Mouse (Mus musculus): ENCODE data around the gene Fdps. TPM values are rescaled to one million over a fixed set of nuclear protein-coding genes. Genes with fewer than 3 reads are reported as not detected.

Fdps gene
- 315 and 326 TPM in 2 replicates for polyA plus RNA-seq (2014; fragmentation: Nextera tagmentation; extraction: Ambion mirVana)

DNA sequence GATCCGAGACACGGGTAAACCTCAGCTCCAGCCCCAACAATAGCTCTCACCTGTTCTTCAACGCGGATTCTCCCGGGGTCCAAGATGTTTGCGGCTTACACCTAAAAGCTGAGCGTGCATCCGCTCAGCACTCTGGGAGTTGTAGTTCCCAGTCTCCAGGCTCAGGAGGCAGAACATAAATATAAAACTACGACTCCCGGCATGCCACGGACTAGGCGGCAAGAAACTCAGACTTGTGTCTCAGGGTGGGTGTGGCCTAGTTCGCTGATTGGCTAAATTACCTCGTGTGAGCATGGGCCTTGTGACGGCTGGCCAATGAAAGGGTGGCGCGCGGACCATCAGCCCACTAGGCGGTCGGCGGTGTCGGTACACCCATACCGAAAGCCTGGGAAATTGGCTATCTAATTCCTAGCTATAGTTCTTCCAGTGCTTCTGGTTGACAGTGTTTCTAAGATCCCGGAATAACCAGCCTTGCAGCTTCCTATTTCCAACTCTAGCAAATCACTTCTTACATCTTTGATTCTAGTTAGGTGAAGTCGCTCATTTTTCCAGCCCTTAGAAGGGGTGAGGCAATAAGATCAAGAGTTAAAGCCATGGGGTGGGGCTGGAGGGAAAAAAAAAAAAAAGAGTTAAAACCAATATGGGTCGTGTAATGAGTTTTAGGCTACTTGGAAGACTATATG, at the start of gene Fdps:
Gene Fdps, minus strand, starts transcription at position 148 of the 683 bp plus-strand sequence.
- peak within 1 kb of the TSS; percentile 85 for H3K4me3 ChIP-seq (ENCODE audit: low read depth, low read length)
- peak within 1 kb of the TSS; percentile 68 for H3K27ac ChIP-seq (replicated peaks; ENCODE audit: low read depth, low read length)
- H3K4me1 ChIP-seq (ENCODE audit: control insufficient read depth, insufficient read depth, low read length) = peaks cover 16% of the 10 kb centered on the region
- H3K4me2 ChIP-seq (ENCODE audit: low read depth, severe bottlenecking) = peak within 1 kb of the TSS; percentile 90
- DNase-seq (ENCODE audit: low spot score) (peak; percentile 93), ATAC-seq (ENCODE audit: insufficient number of reproducible peaks, low FRiP score, low TSS enrichment, low read depth) (peak; percentile 99)
- H3K9ac ChIP-seq (ENCODE audit: low read length) = peak within 1 kb of the TSS; percentile 76
- peaks cover 10% of the 10 kb centered on the region; the same call in 1 of the 2 replicates for H3K36me3 ChIP-seq (ENCODE audit: control insufficient read depth, insufficient read depth, low read length)
- no peaks in the 10 kb centered on the region for H3K9me3 ChIP-seq (ENCODE audit: control insufficient read depth, low read length)
- H3K27me3 ChIP-seq (ENCODE audit: control insufficient read depth, insufficient read depth, low read length) = no peaks in the 10 kb centered on the region
- WGBS = under 1% methylated on average over 26 of the region's 26 CpGs

DNA sequence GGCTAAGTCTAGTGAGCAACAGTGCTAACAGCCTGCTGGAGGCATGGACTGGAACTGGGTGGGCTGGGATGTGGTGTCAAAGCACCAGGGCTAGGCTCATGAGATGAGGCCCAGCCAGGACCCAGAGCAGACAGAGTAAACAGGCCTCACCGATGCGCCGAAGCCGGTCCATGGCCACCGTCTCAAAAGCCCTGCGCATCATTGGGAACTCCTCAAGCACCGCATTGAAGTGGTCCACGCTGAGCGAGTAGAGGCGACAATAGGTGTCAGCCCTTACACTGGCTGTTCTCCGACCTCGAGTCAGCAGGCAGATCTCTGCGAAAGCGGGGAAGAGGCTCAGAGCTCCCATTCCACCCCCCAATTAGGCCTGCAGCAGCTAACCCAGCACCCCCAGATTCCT, 46.8 kb upstream of the Fdps start:
- ATAC-seq (ENCODE audit: insufficient number of reproducible peaks, low FRiP score, low TSS enrichment, low read depth) (no peak), DNase-seq (ENCODE audit: low spot score) (no peak)
- no peaks in the 10 kb centered on the region for H3K9me3 ChIP-seq (ENCODE audit: control insufficient read depth, low read length)
- no peak overlapping the region for H3K4me2 ChIP-seq (ENCODE audit: low read depth, severe bottlenecking)
- no peak overlapping the region for H3K9ac ChIP-seq (ENCODE audit: low read length)
- H3K36me3 ChIP-seq (ENCODE audit: control insufficient read depth, insufficient read depth, low read length) = no peaks in the 10 kb centered on the region
- H3K4me1 ChIP-seq (ENCODE audit: control insufficient read depth, insufficient read depth, low read length) = peaks cover 11% of the 10 kb centered on the region
- no peak overlapping the region for H3K4me3 ChIP-seq (ENCODE audit: low read depth, low read length)
- 76% methylated on average over 14 of the region's 14 CpGs for WGBS
- H3K27me3 ChIP-seq (ENCODE audit: control insufficient read depth, insufficient read depth, low read length) = peaks cover 29% of the 10 kb centered on the region
- no peak overlapping the region for H3K27ac ChIP-seq (replicated peaks; ENCODE audit: low read depth, low read length)

DNA sequence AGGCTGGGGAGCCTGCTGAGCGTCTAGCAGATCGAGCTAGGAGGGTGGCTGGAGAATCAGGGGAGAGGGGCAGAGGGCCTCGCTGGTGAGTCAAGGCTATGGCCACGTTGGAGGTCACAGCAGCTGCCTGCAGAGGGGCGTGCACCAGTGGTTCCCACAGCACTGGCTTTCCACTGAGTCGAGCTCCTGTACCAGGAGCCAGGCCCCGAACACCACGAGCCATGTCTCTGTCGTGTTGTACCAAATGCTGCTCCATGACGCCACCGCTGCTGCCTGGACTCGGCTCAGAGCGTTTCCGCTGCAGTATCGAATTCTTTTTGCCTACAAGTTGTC, 46.2 kb upstream of the Fdps start:
- Histone ChIP-seq H3K4me1 (ENCODE audit: control insufficient read depth, insufficient read depth, low read length) (peaks cover 11% of the 10 kb centered on the region), H3K9ac (ENCODE audit: low read length) (no peak overlapping the region), H3K27ac (replicated peaks; ENCODE audit: low read depth, low read length) (no peak overlapping the region), H3K27me3 (ENCODE audit: control insufficient read depth, insufficient read depth, low read length) (peaks cover 29% of the 10 kb centered on the region), H3K9me3 (ENCODE audit: control insufficient read depth, low read length) (no peaks in the 10 kb centered on the region), H3K36me3 (ENCODE audit: control insufficient read depth, insufficient read depth, low read length) (no peaks in the 10 kb centered on the region), H3K4me3 (ENCODE audit: low read depth, low read length) (peak overlapping the region; percentile 24), H3K4me2 (ENCODE audit: low read depth, severe bottlenecking) (peak overlapping the region; percentile 51)
- no peak for ATAC-seq (ENCODE audit: insufficient number of reproducible peaks, low FRiP score, low TSS enrichment, low read depth)
- DNase-seq (ENCODE audit: low spot score) = no peak
- 7% methylated on average over 15 of the region's 15 CpGs for WGBS

DNA sequence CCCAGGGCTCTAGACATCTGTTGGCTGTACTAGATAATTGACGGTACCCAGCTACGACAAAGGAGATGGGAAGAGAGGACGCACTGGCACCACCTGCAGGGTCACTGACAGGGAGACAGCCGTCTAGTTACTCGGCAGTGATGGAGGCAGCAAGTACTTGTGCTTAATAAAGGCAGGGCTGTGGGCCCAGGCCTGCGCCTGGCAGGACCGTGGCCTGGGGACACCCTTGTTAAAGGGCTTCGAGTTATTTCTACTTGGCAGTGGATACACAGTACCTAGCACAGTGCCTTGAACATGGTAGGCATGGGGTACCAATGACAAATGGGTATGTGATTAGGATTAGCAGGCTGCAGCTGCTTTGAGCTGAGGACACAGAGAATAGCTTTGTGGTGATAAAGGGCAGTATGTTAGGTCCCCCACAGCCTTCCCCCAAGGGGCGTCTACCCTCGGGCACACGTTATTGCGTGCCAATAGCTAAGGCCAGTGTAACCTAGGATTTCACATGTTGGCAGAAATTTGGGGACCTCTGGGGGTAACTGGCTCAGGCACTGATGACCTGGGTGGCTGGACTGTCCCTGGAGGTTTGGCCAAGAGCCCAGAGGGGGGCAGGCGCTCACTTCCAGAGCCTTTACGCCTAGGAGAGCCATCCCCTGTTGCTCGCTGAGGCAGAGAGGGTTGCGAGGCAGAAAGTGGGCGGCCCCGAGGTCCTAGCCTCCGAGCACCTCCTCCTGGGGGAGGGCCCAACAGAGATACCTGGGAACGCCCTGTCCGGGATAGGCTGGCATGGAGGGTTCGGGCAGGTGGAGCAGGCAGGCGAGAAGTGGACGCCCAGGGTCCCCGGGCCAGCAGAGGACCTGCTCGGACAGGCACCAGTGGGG, 45.6 kb upstream of the Fdps start:
- DNase-seq (ENCODE audit: low spot score) (no peak), ATAC-seq (ENCODE audit: insufficient number of reproducible peaks, low FRiP score, low TSS enrichment, low read depth) (peak; percentile 53; the same call in 1 of the 2 replicates)
- H3K4me2 ChIP-seq (ENCODE audit: low read depth, severe bottlenecking) = peak overlapping the region; percentile 51
- no peaks in the 10 kb centered on the region for H3K9me3 ChIP-seq (ENCODE audit: control insufficient read depth, low read length)
- H3K27me3 ChIP-seq (ENCODE audit: control insufficient read depth, insufficient read depth, low read length) = peaks cover 29% of the 10 kb centered on the region
- peaks cover 11% of the 10 kb centered on the region for H3K4me1 ChIP-seq (ENCODE audit: control insufficient read depth, insufficient read depth, low read length)
- 0 out of 2 replicates have a peak overlapping the region, but pooled peaks have one; percentile 2 for H3K9ac ChIP-seq (ENCODE audit: low read length)
- H3K4me3 ChIP-seq (ENCODE audit: low read depth, low read length) = peak overlapping the region; percentile 24
- no peak overlapping the region for H3K27ac ChIP-seq (replicated peaks; ENCODE audit: low read depth, low read length)
- WGBS = 21% methylated on average over 26 of the region's 26 CpGs
- H3K36me3 ChIP-seq (ENCODE audit: control insufficient read depth, insufficient read depth, low read length) = no peaks in the 10 kb centered on the region; the same call in 1 of the 2 replicates

DNA sequence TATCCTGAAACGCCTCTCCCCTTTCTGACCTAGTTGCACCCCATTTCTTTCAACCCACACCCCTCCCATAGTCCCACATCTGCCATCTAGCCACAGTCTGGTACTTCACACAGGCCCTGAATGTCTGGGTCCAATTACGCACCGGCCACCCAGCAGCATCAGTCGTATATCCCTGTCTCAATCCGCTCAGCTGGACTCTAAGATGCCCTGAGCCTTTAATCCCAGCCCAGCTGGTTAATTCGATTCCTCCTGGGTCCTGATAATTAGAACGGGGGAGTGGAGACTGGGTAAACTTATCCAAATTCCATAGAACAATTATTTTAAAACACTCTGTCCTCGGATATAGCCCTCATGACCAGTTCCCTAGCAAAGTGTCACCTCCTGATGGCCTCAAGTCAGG, 43.8 kb upstream of the Fdps start:
- no peak overlapping the region for H3K4me3 ChIP-seq (ENCODE audit: low read depth, low read length)
- DNase-seq (ENCODE audit: low spot score) (peak; percentile 36), ATAC-seq (ENCODE audit: insufficient number of reproducible peaks, low FRiP score, low TSS enrichment, low read depth) (no peak)
- H3K36me3 ChIP-seq (ENCODE audit: control insufficient read depth, insufficient read depth, low read length) = no peaks in the 10 kb centered on the region; the same call in 1 of the 2 replicates
- H3K27ac ChIP-seq (replicated peaks; ENCODE audit: low read depth, low read length) = no peak overlapping the region
- no peak overlapping the region for H3K9ac ChIP-seq (ENCODE audit: low read length)
- WGBS = 24% methylated on average over 8 of the region's 8 CpGs
- no peaks in the 10 kb centered on the region for H3K9me3 ChIP-seq (ENCODE audit: control insufficient read depth, low read length)
- H3K4me2 ChIP-seq (ENCODE audit: low read depth, severe bottlenecking) = no peak overlapping the region
- peaks cover 11% of the 10 kb centered on the region for H3K4me1 ChIP-seq (ENCODE audit: control insufficient read depth, insufficient read depth, low read length)
- H3K27me3 ChIP-seq (ENCODE audit: control insufficient read depth, insufficient read depth, low read length) = peaks cover 23% of the 10 kb centered on the region

DNA sequence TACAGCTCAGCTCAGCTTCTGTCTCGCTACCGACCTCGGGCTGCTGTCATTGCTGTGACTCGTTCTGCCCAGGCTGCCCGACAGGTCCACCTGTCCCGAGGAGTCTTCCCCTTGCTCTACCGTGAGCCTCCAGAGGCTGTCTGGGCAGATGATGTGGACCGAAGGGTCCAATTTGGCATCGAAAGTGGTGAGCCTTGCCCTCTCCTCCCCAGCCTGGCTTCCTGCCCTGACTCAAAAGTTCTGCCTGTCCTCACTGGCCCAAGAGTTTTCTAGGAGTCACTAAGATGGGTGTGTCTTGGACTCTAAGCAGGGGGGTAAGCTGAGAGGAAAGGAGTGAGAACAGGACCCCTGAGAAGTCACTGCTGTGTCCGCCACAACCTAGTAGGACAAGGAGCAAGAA, 43.1 kb upstream of the Fdps start:
- Histone ChIP-seq H3K27me3 (ENCODE audit: control insufficient read depth, insufficient read depth, low read length) (peaks cover 17% of the 10 kb centered on the region), H3K4me1 (ENCODE audit: control insufficient read depth, insufficient read depth, low read length) (peaks cover 11% of the 10 kb centered on the region)
- WGBS = 67% methylated on average over 10 of the region's 10 CpGs

DNA sequence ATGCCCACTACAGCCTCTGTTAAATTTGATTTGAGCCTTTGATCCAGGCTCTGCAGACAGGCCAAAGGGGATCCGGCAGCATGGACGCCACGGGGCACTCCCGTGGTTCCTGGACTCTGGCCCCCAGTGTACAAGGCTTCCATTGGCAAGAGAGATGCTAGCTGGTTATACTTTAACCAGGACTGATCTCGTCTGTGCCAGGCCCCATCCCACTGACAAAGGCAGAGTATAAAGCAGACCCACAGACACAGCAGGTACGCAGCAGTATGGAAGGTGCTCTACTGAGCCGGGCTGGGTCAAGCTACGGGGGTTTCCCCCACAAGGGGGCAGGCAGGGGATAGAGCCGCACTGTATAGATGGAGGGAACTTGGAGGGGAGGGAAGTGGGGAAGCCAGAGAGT, 34.6 kb upstream of the Fdps start:
- DNase-seq (ENCODE audit: low spot score) (peak; percentile 45), ATAC-seq (ENCODE audit: insufficient number of reproducible peaks, low FRiP score, low TSS enrichment, low read depth) (0 out of 2 replicates have a peak, but pooled peaks have one; percentile 73)
- WGBS = 43% methylated on average over 9 of the region's 9 CpGs
- Histone ChIP-seq H3K4me2 (ENCODE audit: low read depth, severe bottlenecking) (no peak overlapping the region), H3K27ac (replicated peaks; ENCODE audit: low read depth, low read length) (no peak overlapping the region), H3K36me3 (ENCODE audit: control insufficient read depth, insufficient read depth, low read length) (no peaks in the 10 kb centered on the region; the same call in 1 of the 2 replicates), H3K4me1 (ENCODE audit: control insufficient read depth, insufficient read depth, low read length) (no peaks in the 10 kb centered on the region), H3K9ac (ENCODE audit: low read length) (no peak overlapping the region), H3K9me3 (ENCODE audit: control insufficient read depth, low read length) (no peaks in the 10 kb centered on the region), H3K27me3 (ENCODE audit: control insufficient read depth, insufficient read depth, low read length) (no peaks in the 10 kb centered on the region), H3K4me3 (ENCODE audit: low read depth, low read length) (no peak overlapping the region)

More for the DNA sequence above, 43.1 kb upstream of the Fdps start:
- no peaks in the 10 kb centered on the region for H3K9me3 ChIP-seq (ENCODE audit: control insufficient read depth, low read length)
- H3K36me3 ChIP-seq (ENCODE audit: control insufficient read depth, insufficient read depth, low read length) = no peaks in the 10 kb centered on the region; the same call in 1 of the 2 replicates
- H3K4me3 ChIP-seq (ENCODE audit: low read depth, low read length) = no peak overlapping the region
- H3K9ac ChIP-seq (ENCODE audit: low read length) = no peak overlapping the region
- H3K4me2 ChIP-seq (ENCODE audit: low read depth, severe bottlenecking) = no peak overlapping the region
- no peak for DNase-seq (ENCODE audit: low spot score)
- no peak for ATAC-seq (ENCODE audit: insufficient number of reproducible peaks, low FRiP score, low TSS enrichment, low read depth)
- H3K27ac ChIP-seq (replicated peaks; ENCODE audit: low read depth, low read length) = no peak overlapping the region

DNA sequence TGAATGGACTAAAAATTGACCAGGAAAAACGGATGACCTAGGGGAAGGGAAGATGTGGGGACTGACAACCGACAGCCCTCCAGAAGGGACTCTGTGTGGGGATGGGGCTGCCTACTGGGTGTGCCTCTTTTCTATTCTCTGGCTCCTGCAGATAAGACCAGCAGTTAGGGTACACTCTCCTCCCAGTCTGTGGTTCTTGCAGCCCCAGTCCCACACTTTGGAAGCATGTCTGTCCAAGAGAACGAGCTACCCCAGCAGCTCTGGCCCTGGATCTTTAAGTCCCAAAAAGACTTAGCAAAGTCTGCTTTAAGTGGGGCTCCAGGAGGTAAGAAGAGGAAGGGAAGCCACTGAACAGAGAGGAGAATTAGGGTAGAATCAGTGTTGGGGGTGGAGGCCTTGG, 34.2 kb upstream of the Fdps start, which contains the start of gene Pklr:
Gene Pklr, plus strand, starts transcription at position 185 of the 400 bp plus-strand sequence.
- WGBS = 58% methylated on average over 3 of the region's 3 CpGs
- DNase-seq (ENCODE audit: low spot score) = no peak
- H3K27ac ChIP-seq (replicated peaks; ENCODE audit: low read depth, low read length) = no peak within 1 kb of the TSS

More for the DNA sequence above, 34.2 kb upstream of the Fdps start, which contains the start of gene Pklr:
- H3K4me1 ChIP-seq (ENCODE audit: control insufficient read depth, insufficient read depth, low read length) = no peaks in the 10 kb centered on the region
- no peaks in the 10 kb centered on the region for H3K27me3 ChIP-seq (ENCODE audit: control insufficient read depth, insufficient read depth, low read length)
- no peak within 1 kb of the TSS for H3K4me3 ChIP-seq (ENCODE audit: low read depth, low read length)
- H3K4me2 ChIP-seq (ENCODE audit: low read depth, severe bottlenecking) = no peak within 1 kb of the TSS
- H3K36me3 ChIP-seq (ENCODE audit: control insufficient read depth, insufficient read depth, low read length) = no peaks in the 10 kb centered on the region; the same call in 1 of the 2 replicates
- no peak for ATAC-seq (ENCODE audit: insufficient number of reproducible peaks, low FRiP score, low TSS enrichment, low read depth)
- H3K9ac ChIP-seq (ENCODE audit: low read length) = no peak within 1 kb of the TSS
- no peaks in the 10 kb centered on the region for H3K9me3 ChIP-seq (ENCODE audit: control insufficient read depth, low read length)
